Mouse (Mus musculus) bone marrow, adult 2 months (tissue): ENCODE results near the gene Tmed6. TPM values are rescaled to one million over a fixed set of nuclear protein-coding genes. Genes with fewer than 3 reads are reported as not detected.

Experiments used
- H3K27ac ChIP-seq: fragments of 200-500 bp; 2 replicates; pipeline ENCODE4 v1.5.1; 2012; ENCODE audit warnings: low read depth, mild to moderate bottlenecking, control low read depth, inconsistent platforms, low read length; ENCODE audit not compliant: control insufficient read depth, poor library complexity, insufficient read depth
- H3K4me1 ChIP-seq: fragments of 200-500 bp; 2 replicates; pipeline ENCODE4 v1.6.1; 2011; ENCODE audit warnings: low read length; ENCODE audit not compliant: control insufficient read depth, insufficient read depth
- H3K4me3 ChIP-seq: fragments of 200-500 bp; replicated peaks from 2 replicates; pipeline ENCODE3; 2011; ENCODE audit warnings: mild to moderate bottlenecking, low read depth, low read length, control low read depth; ENCODE audit not compliant: control insufficient read depth
- CTCF ChIP-seq: fragments of 200-500 bp; IDR thresholded peaks from 2 replicates; pipeline ENCODE4 v1.5.1; 2011; ENCODE audit warnings: low read length, control low read depth; ENCODE audit not compliant: control insufficient read depth, insufficient read depth
- POLR2A ChIP-seq: fragments of 200-500 bp; IDR thresholded peaks from 2 replicates; pipeline ENCODE4 v1.6.1; 2011; ENCODE audit warnings: low read depth, mild to moderate bottlenecking, control low read depth, low read length, borderline replicate concordance; ENCODE audit not compliant: control insufficient read depth
- WGBS: fragments of 180-500 bp; shearing (Covaris S2); methylation state at CpG from one replicate; pipeline ENCODE4 v1.1.7; 2018; 5-methylcytosine and 5-hydroxymethylcytosine counted together
- polyA plus RNA-seq: library from polyadenylated mRNA; stranded (reverse); fragments of >200 nt; gene quantifications from 2 replicates; pipeline ENCODE4 v1.2.4, GENCODE M21; 2011; ENCODE audit warnings: low replicate concordance; ENCODE audit not compliant: missing spikeins, insufficient read depth, insufficient read length

Gene Tmed6
- not detected in 2 replicates for polyA plus RNA-seq

DNA sequence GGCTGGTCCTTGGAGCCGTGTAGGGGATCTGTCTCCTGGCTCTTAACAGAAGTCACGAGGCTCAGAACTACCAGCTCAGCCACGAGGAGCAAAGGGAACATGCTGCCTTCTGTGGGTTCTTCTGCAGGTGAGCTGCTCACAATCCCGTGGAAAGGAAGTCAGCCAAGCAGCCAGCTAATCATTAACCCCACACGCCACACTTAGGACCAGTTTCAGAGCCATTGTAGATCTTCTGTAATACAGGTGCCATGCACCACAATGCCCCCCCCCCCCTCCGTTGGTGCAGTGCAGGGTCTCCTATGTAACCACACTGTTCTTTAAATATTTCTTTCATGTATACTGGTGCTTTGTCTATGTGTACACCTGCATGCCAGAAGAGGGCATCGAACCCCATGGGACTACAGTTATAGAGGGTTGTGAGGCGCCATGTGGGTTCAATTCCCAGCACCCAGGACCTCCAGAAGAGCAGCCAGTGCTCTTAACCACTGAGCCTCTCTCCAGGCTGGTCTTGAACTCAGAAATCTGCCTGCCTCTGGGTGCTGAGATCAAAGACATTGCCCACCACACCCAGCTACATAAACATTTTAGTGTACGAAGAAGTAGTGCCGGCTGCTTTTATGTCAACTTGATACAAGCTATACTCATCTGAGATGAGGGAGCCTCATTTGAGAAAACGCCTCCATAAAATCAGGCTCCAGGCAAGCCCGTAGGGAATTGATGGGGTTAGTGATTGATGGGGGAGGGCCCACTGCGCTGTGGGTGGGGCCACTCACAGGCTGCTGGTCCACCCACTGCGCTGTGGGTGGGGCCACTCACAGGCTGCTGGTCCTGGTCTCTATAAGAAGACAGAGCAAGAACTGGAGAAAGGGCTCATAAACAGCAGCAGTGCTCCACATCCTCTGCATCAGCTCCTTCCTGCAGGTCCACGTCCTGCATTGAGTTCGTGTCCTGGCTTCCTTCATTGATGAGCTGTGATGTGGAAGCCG is at the start of gene Tmed6:
Tmed6 (minus strand) TSS at position 134 of the 986 bp plus-strand sequence.
- WGBS = 49% methylated on average over 17 of the region's 17 CpGs
- Histone ChIP-seq H3K4me1 (no peaks in the 10 kb centered on the region), H3K4me3 (no peak within 1 kb of the TSS), H3K27ac (no peak within 1 kb of the TSS)
- TF ChIP-seq CTCF = no peak
- no peak for TF ChIP-seq POLR2A

DNA sequence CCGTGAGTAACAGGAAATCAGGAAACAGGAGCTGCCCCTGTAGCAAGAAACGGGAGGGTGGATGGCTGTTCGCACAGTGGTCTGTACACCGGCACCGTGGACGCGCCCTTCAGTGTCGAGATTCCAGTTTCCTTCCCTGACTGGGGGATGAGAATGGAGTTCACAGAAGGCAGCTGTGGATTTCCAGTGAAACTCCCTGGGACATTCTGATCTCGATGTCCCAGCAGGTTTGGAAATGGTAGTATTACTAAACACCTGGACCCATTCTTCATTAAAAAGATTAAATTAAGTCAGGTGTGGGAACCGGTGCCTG is 49.5 kb upstream of the Tmed6 start:
- 40% methylated on average over 10 of the region's 10 CpGs for WGBS
- no peak overlapping the region for H3K27ac ChIP-seq
- no peaks in the 10 kb centered on the region for H3K4me1 ChIP-seq
- no peak overlapping the region for H3K4me3 ChIP-seq
- TF ChIP-seq POLR2A (no peak), CTCF (no peak)

DNA sequence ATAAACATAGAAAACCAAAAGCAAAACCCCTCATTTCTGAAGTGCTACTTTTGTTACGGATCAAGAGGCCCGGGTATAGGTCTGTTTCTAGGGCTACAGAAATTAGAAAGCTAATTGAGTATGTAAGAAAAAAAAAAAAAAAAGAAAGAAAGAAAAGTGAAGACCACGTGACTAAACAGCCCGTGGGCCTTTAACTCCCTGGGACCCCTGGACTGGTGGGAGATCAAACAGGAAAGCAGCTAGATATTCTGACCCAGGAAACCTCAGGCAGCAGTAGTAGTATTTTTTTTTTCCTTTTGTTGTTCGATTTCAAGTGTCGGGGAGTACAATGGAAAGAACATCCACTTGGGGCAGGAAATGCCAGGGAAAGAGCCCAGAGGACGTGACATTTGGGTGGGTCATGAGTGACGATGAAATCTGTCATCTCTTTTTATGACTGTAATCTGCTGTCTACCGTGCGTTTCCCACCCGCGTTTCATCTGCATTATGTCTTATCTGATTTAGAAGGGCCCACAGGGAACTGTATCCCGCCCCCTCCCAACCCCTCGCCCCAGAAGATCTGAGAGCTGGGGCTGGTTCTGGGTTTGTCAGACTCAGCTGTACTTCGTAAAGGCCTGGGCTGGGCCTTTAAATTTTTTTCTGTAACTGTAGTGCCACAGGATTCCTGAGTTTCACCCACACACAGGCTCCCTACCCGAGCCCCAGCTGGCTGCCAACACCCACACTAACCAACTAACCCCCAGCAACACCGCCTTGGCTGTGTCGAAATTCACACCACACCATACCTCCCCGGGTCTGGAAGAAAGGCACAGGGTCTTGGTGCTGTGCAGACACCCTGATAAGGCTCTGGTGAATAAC is 48.9 kb upstream of the Tmed6 start:
- TF ChIP-seq POLR2A (no peak), CTCF (no peak)
- WGBS = 26% methylated on average over 19 of the region's 19 CpGs
- Histone ChIP-seq H3K27ac (no peak overlapping the region), H3K4me3 (no peak overlapping the region), H3K4me1 (no peaks in the 10 kb centered on the region)

DNA sequence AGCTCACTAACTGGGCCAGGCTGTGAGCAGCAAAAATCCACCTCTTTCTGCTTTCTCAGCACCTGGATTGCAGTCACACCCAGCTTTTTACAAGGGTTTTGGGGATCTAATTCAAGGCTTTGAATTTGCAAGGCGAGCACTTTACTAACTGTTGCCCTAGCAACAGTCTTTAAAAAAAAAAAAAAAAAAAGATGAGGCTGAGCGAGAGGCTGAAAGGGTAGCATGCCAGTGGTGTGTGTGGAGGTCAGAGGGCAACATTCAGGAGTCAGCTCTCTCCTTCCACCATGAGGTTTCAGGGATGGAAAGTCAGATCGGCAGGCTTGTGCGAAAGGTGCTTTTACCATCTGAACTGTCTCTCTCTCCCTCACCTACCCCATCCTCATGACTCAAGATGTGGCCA is 47.8 kb upstream of the Tmed6 start:
- H3K27ac ChIP-seq = no peak overlapping the region
- 84% methylated on average over 4 of the region's 4 CpGs for WGBS
- H3K4me1 ChIP-seq = no peaks in the 10 kb centered on the region
- no peak overlapping the region for H3K4me3 ChIP-seq
- no peak for TF ChIP-seq POLR2A
- no peak for TF ChIP-seq CTCF

DNA sequence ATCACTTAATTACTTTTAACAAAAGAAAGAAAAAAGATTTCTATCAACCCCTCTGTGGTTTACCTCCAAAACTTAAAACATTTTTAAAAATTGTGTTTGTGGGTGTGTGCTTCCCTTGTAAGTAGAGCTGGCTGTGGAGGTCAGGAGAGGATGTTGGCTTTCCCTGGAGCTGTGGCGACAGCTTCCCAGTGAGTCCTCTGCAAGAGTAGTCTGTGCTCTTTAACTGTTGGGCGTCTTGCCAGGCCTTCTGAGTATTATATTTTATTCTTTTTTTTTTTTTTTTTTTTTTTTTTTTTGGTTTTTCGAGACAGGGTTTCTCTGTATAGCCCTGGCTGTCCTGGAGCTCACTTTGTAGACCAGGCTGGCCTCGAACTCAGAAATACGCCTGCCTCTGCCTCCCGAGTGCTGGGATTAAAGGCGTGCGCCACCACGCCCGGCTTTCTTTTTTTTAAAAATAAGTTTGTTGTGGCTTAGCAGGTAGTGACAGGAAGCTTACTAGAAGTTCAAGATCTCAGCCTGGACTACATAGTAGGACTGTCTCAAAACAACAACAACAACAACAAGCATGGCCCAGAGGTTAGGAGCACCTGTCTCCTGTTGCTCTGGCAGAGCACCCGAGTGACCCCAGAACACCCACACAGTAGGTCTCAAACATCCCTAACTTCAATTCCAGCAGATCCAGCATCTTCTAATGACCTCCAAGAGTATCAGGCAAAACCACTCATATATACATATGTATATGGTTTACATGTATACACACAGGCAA is 46.1 kb upstream of the Tmed6 start:
- no peak overlapping the region for H3K4me3 ChIP-seq
- WGBS = 79% methylated on average over 10 of the region's 11 CpGs
- no peak for TF ChIP-seq POLR2A
- no peak for TF ChIP-seq CTCF
- H3K4me1 ChIP-seq = no peaks in the 10 kb centered on the region
- no peak overlapping the region for H3K27ac ChIP-seq

- Histone ChIP-seq H3K4me3 (no peak overlapping the region), H3K4me1 (no peaks in the 10 kb centered on the region), H3K27ac (no peak overlapping the region)
- WGBS = 73% methylated on average over 9 of the region's 9 CpGs
- no peak for TF ChIP-seq CTCF
- no peak for TF ChIP-seq POLR2A
Measured at GRCm38 (mm10) chr8:107110629-107111330, 45.3 kb upstream of the Tmed6 start.

- no peaks in the 10 kb centered on the region for H3K4me1 ChIP-seq
- H3K4me3 ChIP-seq = no peak overlapping the region
- TF ChIP-seq POLR2A (no peak), CTCF (no peak)
- H3K27ac ChIP-seq = no peak overlapping the region
- WGBS = 65% methylated on average over 5 of the region's 5 CpGs
Measured at GRCm38 (mm10) chr8:107109816-107110435, 44.5 kb upstream of the Tmed6 start.
